Mouse (Mus musculus) kidney, embryonic 15.5 days (tissue): ENCODE measurements around the gene Pex5. TPM values are rescaled to one million over a fixed set of nuclear protein-coding genes. Genes with fewer than 3 reads are reported as not detected.

ENCODE experiments used
- ATAC-seq: fragments of 200-750 bp; cut with Nextera tagmentation; replicated peaks from 2 replicates; pipeline ENCODE4 v1.8.0; 2017; ENCODE audit warnings: moderate TSS enrichment; ENCODE audit not compliant: low FRiP score
- H3K27ac ChIP-seq: fragments of 300-500 bp; sonication (generic); 2 replicates; pipeline ENCODE4 v1.5.1; 2015; ENCODE audit warnings: mild to moderate bottlenecking, inconsistent platforms
- H3K27me3 ChIP-seq: fragments of 300-500 bp; sonication (generic); 2 replicates; pipeline ENCODE4 v1.6.1; 2015; ENCODE audit warnings: inconsistent platforms
- H3K36me3 ChIP-seq: fragments of 300-500 bp; sonication (generic); 2 replicates; pipeline ENCODE4 v1.6.1; 2015; ENCODE audit warnings: inconsistent platforms
- H3K4me1 ChIP-seq: fragments of 300-500 bp; sonication (generic); 2 replicates; pipeline ENCODE4 v1.6.1; 2015; ENCODE audit warnings: inconsistent platforms
- H3K4me2 ChIP-seq: fragments of 300-500 bp; sonication (generic); 2 replicates; pipeline ENCODE4 v1.6.1; 2015; ENCODE audit warnings: moderate library complexity, mild to moderate bottlenecking, inconsistent platforms
- H3K4me3 ChIP-seq: fragments of 300-500 bp; sonication (generic); replicated peaks from 2 replicates; pipeline ENCODE4 v1.5.1; 2015; ENCODE audit warnings: mild to moderate bottlenecking, inconsistent platforms
- H3K9ac ChIP-seq: fragments of 300-500 bp; sonication (generic); 2 replicates; pipeline ENCODE4 v1.6.1; 2015; ENCODE audit warnings: mild to moderate bottlenecking, inconsistent platforms
- H3K9me3 ChIP-seq: fragments of 300-500 bp; sonication (generic); replicated peaks from 2 replicates; pipeline ENCODE4 v1.6.1; 2016; ENCODE audit warnings: inconsistent platforms
- WGBS: fragments of 180-500 bp; shearing (Covaris S2); methylation state at CpG from one replicate; pipeline ENCODE4 v1.1.7; 2015; ENCODE audit warnings: mixed read lengths; 5-methylcytosine and 5-hydroxymethylcytosine counted together
- polyA plus RNA-seq: library from polyadenylated mRNA; unstranded; fragments of >200 nt; fragmentation: Nextera tagmentation; extraction: Ambion mirVana; gene quantifications from 2 replicates; pipeline ENCODE4 v1.2.1, GENCODE M21; 2015

Pex5 gene
- 40.6 and 46.4 TPM in 2 replicates for polyA plus RNA-seq

DNA sequence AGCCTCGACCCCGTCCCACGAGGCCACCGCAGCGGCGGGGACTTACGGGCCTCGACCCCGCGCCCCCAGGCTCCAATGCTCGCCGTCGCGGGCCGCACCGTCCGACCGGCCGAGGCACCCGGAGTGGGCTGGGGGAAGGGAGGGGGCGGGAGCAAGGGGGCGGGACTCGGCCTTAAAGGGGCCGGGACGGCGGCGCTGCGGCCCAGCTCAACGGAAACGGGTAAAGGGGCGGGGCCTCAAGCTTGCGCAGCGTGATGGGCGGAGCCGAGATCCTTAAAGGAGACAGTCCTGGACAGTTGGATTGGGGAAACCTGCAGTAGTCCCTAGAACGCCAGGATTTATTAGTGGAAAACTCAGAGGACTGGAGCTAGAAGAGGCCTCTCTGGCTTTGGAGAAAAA, at the start of gene Pex5:
Pex5 (minus strand) TSS at position 141 of the 399 bp plus-strand sequence.
- no peaks in the 10 kb centered on the region for H3K27me3 ChIP-seq
- peak; percentile 96 for ATAC-seq
- H3K9me3 ChIP-seq = no peaks in the 10 kb centered on the region
- peak within 1 kb of the TSS; percentile 92 for H3K4me3 ChIP-seq
- H3K4me2 ChIP-seq = peak within 1 kb of the TSS; percentile 76
- H3K27ac ChIP-seq = peak within 1 kb of the TSS; percentile 89
- peaks cover 30% of the 10 kb centered on the region; the same call in 1 of the 2 replicates for H3K36me3 ChIP-seq
- H3K4me1 ChIP-seq = peaks cover 17% of the 10 kb centered on the region
- H3K9ac ChIP-seq = peak within 1 kb of the TSS; percentile 83
- under 1% methylated on average over 31 of the region's 36 CpGs for WGBS

DNA sequence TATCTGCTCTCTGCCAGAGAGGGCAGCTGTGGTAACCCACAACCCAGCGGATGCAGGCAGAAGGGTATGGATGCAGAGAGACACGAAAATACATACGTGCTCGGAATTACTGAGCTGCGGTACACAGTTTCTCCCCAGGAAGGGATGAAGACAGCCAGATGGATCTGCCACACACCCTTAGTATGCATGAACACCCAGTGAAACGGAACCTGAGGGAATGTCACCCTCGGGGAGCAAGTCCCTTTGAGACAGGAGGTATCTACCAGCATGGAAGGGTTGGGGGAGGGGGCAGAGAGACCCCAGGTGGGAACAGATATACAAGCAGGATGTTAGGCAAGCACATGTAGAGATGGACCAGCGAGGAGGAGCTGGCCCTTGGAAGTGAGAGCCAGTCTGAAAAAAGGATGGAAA, 49.0 kb upstream of the Pex5 start:
- H3K4me1 ChIP-seq = peaks cover 16% of the 10 kb centered on the region
- no peaks in the 10 kb centered on the region for H3K36me3 ChIP-seq
- peak; percentile 5; the same call in 1 of the 2 replicates for ATAC-seq
- no peak overlapping the region for H3K9ac ChIP-seq
- H3K4me3 ChIP-seq = no peak overlapping the region
- peak overlapping the region; percentile 92 for H3K4me2 ChIP-seq
- no peak overlapping the region for H3K27ac ChIP-seq
- WGBS = 24% methylated on average over 8 of the region's 8 CpGs
- H3K27me3 ChIP-seq = 0 out of 2 replicates have a peak, but pooled peaks cover 3% of the 10 kb centered on the region
- H3K9me3 ChIP-seq = no peaks in the 10 kb centered on the region

DNA sequence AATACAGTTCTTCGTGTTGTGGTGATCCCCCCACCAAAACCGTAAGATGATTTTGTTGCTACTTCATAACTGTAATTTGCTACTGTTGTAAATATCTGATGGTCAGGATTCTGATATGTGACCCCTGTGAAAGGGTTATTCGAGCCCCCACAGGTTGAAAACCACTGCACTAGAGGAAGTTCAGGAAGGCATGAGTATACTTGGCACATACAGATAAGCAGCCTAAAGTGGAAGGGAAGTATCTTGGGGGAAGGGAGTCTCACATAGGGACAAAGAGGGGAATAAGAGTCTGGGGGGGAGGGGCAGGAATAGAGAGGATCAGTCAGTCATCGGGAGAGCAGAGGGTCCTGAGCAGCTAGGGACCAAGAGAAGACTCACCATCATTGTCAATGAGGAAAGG, 44.5 kb upstream of the Pex5 start:
- H3K9me3 ChIP-seq = no peaks in the 10 kb centered on the region
- ATAC-seq = no peak
- 0 out of 2 replicates have a peak, but pooled peaks cover 3% of the 10 kb centered on the region for H3K27me3 ChIP-seq
- H3K4me1 ChIP-seq = peaks cover 5% of the 10 kb centered on the region
- no peak overlapping the region for H3K4me3 ChIP-seq
- H3K9ac ChIP-seq = no peak overlapping the region
- no peak overlapping the region for H3K4me2 ChIP-seq
- no peak overlapping the region for H3K27ac ChIP-seq
- 84% methylated on average over 4 of the region's 4 CpGs for WGBS
- no peaks in the 10 kb centered on the region for H3K36me3 ChIP-seq

- H3K36me3 ChIP-seq = no peaks in the 10 kb centered on the region
- no peaks in the 10 kb centered on the region for H3K4me1 ChIP-seq
- H3K27me3 ChIP-seq = 0 out of 2 replicates have a peak, but pooled peaks cover 3% of the 10 kb centered on the region
- H3K9ac ChIP-seq = no peak overlapping the region
- no peak for ATAC-seq
- no peaks in the 10 kb centered on the region for H3K9me3 ChIP-seq
- no peak overlapping the region for H3K4me2 ChIP-seq
- H3K4me3 ChIP-seq = no peak overlapping the region
- no peak overlapping the region for H3K27ac ChIP-seq
- 85% methylated on average over 11 of the region's 11 CpGs for WGBS
Observed at GRCm38 (mm10) chr6:124458505-124458904, 43.6 kb upstream of the Pex5 start.

- Histone ChIP-seq H3K27ac (no peak overlapping the region), H3K9ac (no peak overlapping the region), H3K9me3 (no peaks in the 10 kb centered on the region), H3K4me3 (no peak overlapping the region), H3K36me3 (no peaks in the 10 kb centered on the region), H3K27me3 (no peaks in the 10 kb centered on the region), H3K4me1 (no peaks in the 10 kb centered on the region), H3K4me2 (no peak overlapping the region)
- no peak for ATAC-seq
- WGBS = 94% methylated on average over 5 of the region's 5 CpGs
Observed at GRCm38 (mm10) chr6:124457827-124458226, 43.0 kb upstream of the Pex5 start.

DNA sequence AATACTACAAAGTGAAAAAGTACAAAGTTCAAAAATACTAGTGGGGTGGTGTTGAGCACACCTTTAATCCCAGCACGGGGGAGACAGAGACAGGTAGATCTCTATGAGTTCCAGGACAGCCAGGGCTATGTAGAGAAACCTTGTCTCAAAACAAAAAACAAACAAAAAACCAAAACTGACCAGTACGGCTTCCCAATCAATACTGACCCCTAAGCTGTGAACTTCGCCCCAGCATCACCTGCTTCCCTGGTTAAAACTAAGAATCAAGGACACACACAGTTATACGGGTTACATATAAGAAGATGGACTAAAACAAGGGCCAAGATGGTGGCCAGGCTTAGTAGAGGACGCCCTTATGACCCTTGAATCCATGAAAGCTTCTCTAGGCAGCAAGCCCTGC, 41.4 kb upstream of the Pex5 start:
- no peak overlapping the region for H3K27ac ChIP-seq
- H3K4me2 ChIP-seq = no peak overlapping the region
- H3K4me3 ChIP-seq = no peak overlapping the region
- no peaks in the 10 kb centered on the region for H3K36me3 ChIP-seq
- WGBS = 92% methylated on average over 5 of the region's 5 CpGs
- H3K27me3 ChIP-seq = no peaks in the 10 kb centered on the region
- no peaks in the 10 kb centered on the region for H3K9me3 ChIP-seq
- no peaks in the 10 kb centered on the region for H3K4me1 ChIP-seq
- H3K9ac ChIP-seq = no peak overlapping the region
- ATAC-seq = no peak

DNA sequence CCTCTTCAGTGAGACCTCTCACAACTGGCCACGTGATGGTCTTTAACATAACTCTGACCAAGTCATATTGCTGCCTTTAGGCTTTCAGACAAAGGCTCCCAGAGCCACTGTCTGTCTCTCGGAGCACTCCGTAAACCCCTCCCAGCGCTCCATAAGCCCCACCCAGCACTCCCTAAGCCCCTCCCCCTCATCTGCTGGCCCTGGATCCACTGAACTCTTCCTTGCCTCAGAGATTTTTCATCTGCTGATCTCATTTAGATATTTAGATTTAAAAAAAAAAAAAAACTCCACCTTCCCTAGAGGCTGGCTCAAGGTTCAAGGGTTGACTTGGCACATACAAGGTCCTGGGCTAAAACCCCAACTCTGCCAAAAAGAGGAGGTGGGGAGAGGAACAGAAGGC, 38.9 kb upstream of the Pex5 start:
- ATAC-seq = no peak

GRCm38 (mm10) chr6:124451995-124452394, 37.1 kb upstream of the Pex5 start:
- no peak overlapping the region for H3K4me2 ChIP-seq
- H3K27me3 ChIP-seq = no peaks in the 10 kb centered on the region
- H3K4me1 ChIP-seq = no peaks in the 10 kb centered on the region
- H3K27ac ChIP-seq = no peak overlapping the region
- no peaks in the 10 kb centered on the region for H3K36me3 ChIP-seq
- ATAC-seq = no peak
- no peak overlapping the region for H3K4me3 ChIP-seq
- H3K9me3 ChIP-seq = no peaks in the 10 kb centered on the region
- H3K9ac ChIP-seq = no peak overlapping the region
- 66% methylated on average over 3 of the region's 3 CpGs for WGBS

More for the DNA sequence above, 38.9 kb upstream of the Pex5 start:
- WGBS = 49% methylated on average over 4 of the region's 4 CpGs
- Histone ChIP-seq H3K9ac (no peak overlapping the region), H3K4me1 (no peaks in the 10 kb centered on the region), H3K36me3 (no peaks in the 10 kb centered on the region), H3K4me3 (no peak overlapping the region), H3K27me3 (no peaks in the 10 kb centered on the region), H3K4me2 (no peak overlapping the region), H3K9me3 (no peaks in the 10 kb centered on the region), H3K27ac (no peak overlapping the region)

DNA sequence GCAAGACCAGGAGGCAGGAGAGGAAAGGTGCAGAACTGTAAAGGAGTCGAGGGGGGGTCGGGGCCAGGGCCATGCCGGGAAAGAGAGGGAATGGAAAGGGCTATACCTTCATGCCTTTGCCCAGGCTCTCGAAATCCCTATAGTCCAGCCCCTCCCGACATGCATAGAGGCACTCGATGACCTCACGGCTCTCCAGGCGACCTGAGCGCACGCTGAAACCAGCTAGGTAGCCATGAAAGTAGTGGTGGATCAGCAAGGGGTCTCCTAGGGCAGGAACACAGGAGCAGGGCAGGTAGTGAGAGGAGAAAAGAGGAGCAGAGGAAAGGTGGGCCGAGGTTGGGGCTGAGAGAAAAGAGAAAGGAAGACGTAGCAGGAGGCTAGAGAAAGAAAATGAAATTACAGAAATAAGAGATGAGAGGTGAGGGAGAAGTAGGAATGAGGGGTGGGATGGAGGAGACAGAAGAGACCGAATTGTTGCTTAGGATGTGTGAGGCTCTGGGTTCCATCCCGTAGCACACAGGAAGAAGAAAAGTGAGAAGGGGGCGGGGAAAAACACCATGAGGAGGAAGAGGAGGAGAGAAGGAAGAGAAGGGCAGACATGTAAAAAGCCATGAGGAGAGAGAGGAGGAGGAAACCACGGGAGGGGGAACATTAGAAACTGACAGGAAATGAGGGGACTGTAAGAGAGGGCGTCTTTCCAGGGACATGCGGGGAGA, 35.0 kb upstream of the Pex5 start:
- no peak for ATAC-seq
- Histone ChIP-seq H3K4me1 (no peaks in the 10 kb centered on the region), H3K9ac (no peak overlapping the region), H3K9me3 (no peaks in the 10 kb centered on the region), H3K27ac (no peak overlapping the region), H3K27me3 (no peaks in the 10 kb centered on the region), H3K4me3 (no peak overlapping the region), H3K36me3 (no peaks in the 10 kb centered on the region), H3K4me2 (no peak overlapping the region)
- 83% methylated on average over 18 of the region's 18 CpGs for WGBS

- no peak overlapping the region for H3K4me2 ChIP-seq
- H3K27me3 ChIP-seq = no peaks in the 10 kb centered on the region
- ATAC-seq = no peak
- H3K9ac ChIP-seq = no peak overlapping the region
- no peaks in the 10 kb centered on the region for H3K4me1 ChIP-seq
- WGBS = 94% methylated on average over 16 of the region's 16 CpGs
- H3K9me3 ChIP-seq = no peaks in the 10 kb centered on the region
- H3K27ac ChIP-seq = no peak overlapping the region
- H3K4me3 ChIP-seq = no peak overlapping the region
- H3K36me3 ChIP-seq = no peaks in the 10 kb centered on the region
Observed at GRCm38 (mm10) chr6:124448959-124449667, 34.2 kb upstream of the Pex5 start.

DNA sequence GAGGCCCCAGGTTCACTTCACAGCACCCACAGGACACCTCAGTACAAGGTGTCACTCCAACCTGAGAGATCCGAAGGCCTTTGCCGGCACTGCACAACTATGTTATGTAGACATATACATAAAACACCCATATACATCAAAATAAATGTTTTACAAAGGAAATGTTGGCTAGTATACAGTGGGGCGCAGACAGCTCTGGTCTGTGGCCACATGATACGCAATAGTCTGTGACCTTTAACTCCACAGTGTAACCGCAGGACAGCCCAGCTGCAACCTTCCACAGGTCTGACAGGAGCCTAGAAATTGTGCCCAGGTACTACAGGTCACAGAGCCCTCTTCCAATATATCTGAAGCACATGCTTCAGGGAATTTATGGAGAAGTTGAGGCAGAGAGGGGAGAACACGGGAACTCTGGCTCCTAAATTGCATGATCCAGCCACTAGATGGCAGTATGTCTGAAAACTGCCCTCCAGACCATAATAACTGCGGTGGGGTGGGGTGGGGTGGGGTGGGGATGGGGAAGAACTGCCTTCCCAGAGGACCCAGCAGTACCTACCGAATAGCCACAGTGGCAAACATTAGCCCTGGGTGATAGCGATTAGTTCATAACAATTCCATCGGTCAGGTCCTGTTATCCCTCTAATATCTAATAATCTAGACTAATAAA, 33.5 kb upstream of the Pex5 start:
- WGBS = 75% methylated on average over 10 of the region's 10 CpGs
- no peak overlapping the region for H3K9ac ChIP-seq
- ATAC-seq = no peak

DNA sequence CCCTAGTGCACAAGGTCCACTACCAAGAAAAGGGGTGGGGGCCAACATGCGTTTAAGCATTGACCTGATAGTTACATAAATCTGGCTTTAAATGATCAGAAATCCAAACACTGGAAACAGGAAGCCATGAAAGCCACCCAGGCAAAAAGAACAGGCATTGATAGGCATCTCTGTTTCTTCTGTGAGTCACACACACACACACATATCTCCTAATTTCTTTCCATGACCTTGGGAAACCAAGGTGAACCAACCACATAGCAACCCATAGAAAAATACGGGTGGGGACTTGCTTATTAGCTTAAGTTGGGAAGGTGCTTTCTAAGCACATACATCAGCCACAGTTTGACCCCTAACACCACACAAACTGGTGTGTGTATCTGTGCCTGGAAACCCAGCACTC, 32.5 kb upstream of the Pex5 start:
- no peak overlapping the region for H3K4me2 ChIP-seq
- ATAC-seq = no peak
- H3K9me3 ChIP-seq = no peaks in the 10 kb centered on the region
- no peaks in the 10 kb centered on the region for H3K36me3 ChIP-seq
- H3K27ac ChIP-seq = no peak overlapping the region
- H3K4me3 ChIP-seq = no peak overlapping the region
- WGBS = 58% methylated on average over 2 of the region's 2 CpGs
- no peaks in the 10 kb centered on the region for H3K27me3 ChIP-seq
- H3K9ac ChIP-seq = no peak overlapping the region
- H3K4me1 ChIP-seq = no peaks in the 10 kb centered on the region

More for the DNA sequence above, 33.5 kb upstream of the Pex5 start:
- Histone ChIP-seq H3K4me1 (no peaks in the 10 kb centered on the region), H3K36me3 (no peaks in the 10 kb centered on the region), H3K4me3 (no peak overlapping the region), H3K27ac (no peak overlapping the region), H3K4me2 (no peak overlapping the region), H3K9me3 (no peaks in the 10 kb centered on the region), H3K27me3 (no peaks in the 10 kb centered on the region)
